Mouse (Mus musculus) heart, embryonic 10.5 days (tissue): ENCODE results near the gene 2310030G06Rik. TPM values are rescaled to one million over a fixed set of nuclear protein-coding genes. Genes with fewer than 3 reads are reported as not detected.

ENCODE experiments used
- DNase-seq: peaks from one replicate; pipeline ENCODE4 v3.0.0-alpha.2; 2017; ENCODE audit warnings: low spot score
- H3K27ac ChIP-seq: fragments of 300-500 bp; sonication (generic); 2 replicates; pipeline ENCODE4 v1.5.1; 2016; ENCODE audit warnings: mild to moderate bottlenecking
- H3K27me3 ChIP-seq: fragments of 300-500 bp; sonication (generic); 2 replicates; pipeline ENCODE4 v1.6.1; 2016; ENCODE audit warnings: mild to moderate bottlenecking; ENCODE audit not compliant: poor library complexity, insufficient read depth, severe bottlenecking
- H3K36me3 ChIP-seq: fragments of 300-500 bp; sonication (generic); 2 replicates; pipeline ENCODE4 v1.6.1; 2016; ENCODE audit warnings: mild to moderate bottlenecking, moderate library complexity
- H3K4me1 ChIP-seq: fragments of 300-500 bp; sonication (generic); 2 replicates; pipeline ENCODE4 v1.6.1; 2016; ENCODE audit warnings: mild to moderate bottlenecking
- H3K4me3 ChIP-seq: fragments of 300-500 bp; sonication (generic); 2 replicates; pipeline ENCODE4 v1.5.1; 2016; ENCODE audit warnings: mild to moderate bottlenecking, moderate library complexity
- H3K9me3 ChIP-seq: fragments of 300-500 bp; sonication (generic); 2 replicates; pipeline ENCODE4 v1.6.1; 2016; ENCODE audit warnings: mild to moderate bottlenecking, moderate library complexity
- WGBS: fragments of 180-500 bp; shearing (Covaris S2); methylation state at CpG from one replicate; pipeline ENCODE4 v1.1.7; 2016; 5-methylcytosine and 5-hydroxymethylcytosine counted together
- polyA plus RNA-seq: library from polyadenylated mRNA; unstranded; fragments of >200 nt; fragmentation: Nextera tagmentation; extraction: Ambion mirVana; gene quantifications from 2 replicates; pipeline ENCODE4 v1.2.1, GENCODE M21; 2016

Gene 2310030G06Rik
- polyA plus RNA-seq, 1 experiment from 2014 or later = 8.4 TPM

- DNase-seq = no peak
- WGBS = 26% methylated on average over 13 of the region's 13 CpGs
- H3K36me3 ChIP-seq = 0 out of 2 replicates have a peak, but pooled peaks cover 3% of the 10 kb centered on the region
Observed at GRCm38 (mm10) chr9:50692626-50693580, 53.4 kb downstream of the 2310030G06Rik start.

More at GRCm38 (mm10) chr9:50692626-50693580, 53.4 kb downstream of the 2310030G06Rik start:
- H3K4me3 ChIP-seq = no peak overlapping the region; the same call in 1 of the 2 replicates
- H3K27ac ChIP-seq = no peak overlapping the region
- H3K9me3 ChIP-seq = no peaks in the 10 kb centered on the region
- peaks cover 15% of the 10 kb centered on the region for H3K4me1 ChIP-seq
- no peaks in the 10 kb centered on the region for H3K27me3 ChIP-seq

Other genes with a start within 250 kb of the 2310030G06Rik start
- 78.6 and 92.2 TPM in 2 replicates for gene Pts, start 217.8 kb downstream of the 2310030G06Rik start, polyA plus RNA-seq
- gene Il18, start 191.7 kb downstream of the 2310030G06Rik start, polyA plus RNA-seq = 2.4 and 2.5 TPM in 2 replicates
- gene Bco2, start 191.4 kb downstream of the 2310030G06Rik start, polyA plus RNA-seq = 0.21 TPM in 1 of 2 replicates, not detected in the other
- gene Tex12, start 185.2 kb downstream of the 2310030G06Rik start, polyA plus RNA-seq = 0.25 TPM in 1 of 2 replicates, not detected in the other
- 552 and 673 TPM in 2 replicates for gene Sdhd, start 142.7 kb downstream of the 2310030G06Rik start, polyA plus RNA-seq
- gene Timm8b, start 142.6 kb downstream of the 2310030G06Rik start, polyA plus RNA-seq = 288 and 294 TPM in 2 replicates
- gene Pih1d2, start 129.2 kb downstream of the 2310030G06Rik start, polyA plus RNA-seq = 3.4 and 5.3 TPM in 2 replicates
- gene Nkapd1, start 129.1 kb downstream of the 2310030G06Rik start, polyA plus RNA-seq = 14.8 and 20.8 TPM in 2 replicates
- gene Dlat, start 86.8 kb downstream of the 2310030G06Rik start, polyA plus RNA-seq = 105 and 151 TPM in 2 replicates
- 5.3 and 7.6 TPM in 2 replicates for gene Dixdc1, start 7.0 kb downstream of the 2310030G06Rik start, polyA plus RNA-seq
- gene Cryab, start 4.8 kb upstream of the 2310030G06Rik start, polyA plus RNA-seq = 483 and 791 TPM in 2 replicates
- 227 and 370 TPM in 2 replicates for gene Hspb2, start 5.8 kb upstream of the 2310030G06Rik start, polyA plus RNA-seq
- 10.6 and 12.2 TPM in 2 replicates for gene Fdxacb1, start 21.7 kb upstream of the 2310030G06Rik start, polyA plus RNA-seq
- 44.0 and 47.2 TPM in 2 replicates for gene Alg9, start 28.5 kb upstream of the 2310030G06Rik start, polyA plus RNA-seq
- 17.4 and 21.6 TPM in 2 replicates for gene 1110032A03Rik, start 29.0 kb upstream of the 2310030G06Rik start, polyA plus RNA-seq
- 95.8 and 99.3 TPM in 2 replicates for gene Ppp2r1b, start 98.8 kb upstream of the 2310030G06Rik start, polyA plus RNA-seq